Mouse (Mus musculus) frontal cortex, postnatal 14 days (tissue): ENCODE results near the gene Cog5.
"Not testable (repeated sequence)": the region's sequence is repeated elsewhere in the genome, so short reads cannot be mapped to it uniquely, and the experiment has no call there.

Source experiments
- DNase-seq, 2 experiments: peaks; one replicate each; pipeline ENCODE4 v3.0.0; 2022; ENCODE audit warnings: low spot score in 2 of 2

Gene Cog5

GRCm38 (mm10) chr12:31654197-31654964 lies at the start of gene Cog5, which contains the start of gene Dus4l:
TSS of gene Cog5 (plus strand) at chr12:31654869.
TSS of gene Dus4l (minus strand) at chr12:31654826.
- DNase-seq = peak; percentile 92 to 97

- DNase-seq = no peak
These were observed 49.8 kb upstream of the Cog5 start for GRCm38 (mm10) chr12:31604894-31605293.

GRCm38 (mm10) chr12:31608138-31608537 lies 46.5 kb upstream of the Cog5 start:
- DNase-seq = no peak

GRCm38 (mm10) chr12:31613353-31613752 lies 41.3 kb upstream of the Cog5 start:
- DNase-seq = no peak

GRCm38 (mm10) chr12:31620106-31620505 lies 34.6 kb upstream of the Cog5 start:
- DNase-seq = no peak

- DNase-seq = no peak
These were observed 29.7 kb upstream of the Cog5 start for GRCm38 (mm10) chr12:31625016-31625415.

- DNase-seq = not testable (repeated sequence)
These were observed 26.3 kb upstream of the Cog5 start for GRCm38 (mm10) chr12:31628396-31628795.

GRCm38 (mm10) chr12:31633970-31634342 lies 20.7 kb upstream of the Cog5 start:
- peak in 1 of 2 experiments; percentile 8 for DNase-seq

- DNase-seq = peak; percentile 18 to 54
These were observed 20.1 kb upstream of the Cog5 start, which contains the start of gene Bcap29 for GRCm38 (mm10) chr12:31634343-31635239. TSS of gene Bcap29 (minus strand) at chr12:31634658.

- DNase-seq = no peak
These were observed 19.4 kb upstream of the Cog5 start for GRCm38 (mm10) chr12:31635240-31635607.

GRCm38 (mm10) chr12:31653611-31654010 lies 1.1 kb upstream of the Cog5 start:
- no peak for DNase-seq

- no peak for DNase-seq
These were observed 352 bp downstream of the Cog5 start for GRCm38 (mm10) chr12:31654965-31655477.

- DNase-seq = no peak
These were observed 2.2 kb downstream of the Cog5 start for GRCm38 (mm10) chr12:31656841-31657240.

GRCm38 (mm10) chr12:31665999-31666398 lies 11.3 kb downstream of the Cog5 start:
- no peak for DNase-seq

GRCm38 (mm10) chr12:31667187-31667586 lies 12.5 kb downstream of the Cog5 start:
- no peak for DNase-seq

- DNase-seq = no peak
These were observed 32.0 kb downstream of the Cog5 start for GRCm38 (mm10) chr12:31686679-31687078.

GRCm38 (mm10) chr12:31693278-31693677 lies 38.6 kb downstream of the Cog5 start:
- no peak for DNase-seq

GRCm38 (mm10) chr12:31700623-31701347 lies 46.1 kb downstream of the Cog5 start:
- DNase-seq = no peak

GRCm38 (mm10) chr12:31701411-31701810 lies 46.7 kb downstream of the Cog5 start:
- DNase-seq = no peak

GRCm38 (mm10) chr12:31703904-31704303 lies 49.2 kb downstream of the Cog5 start:
- no peak for DNase-seq

GRCm38 (mm10) chr12:31706168-31706567 lies 51.5 kb downstream of the Cog5 start:
- no peak for DNase-seq

GRCm38 (mm10) chr12:31707531-31707930 lies 52.9 kb downstream of the Cog5 start:
- no peak for DNase-seq
